Mouse (Mus musculus) myocyte (in vitro differentiated cells): ENCODE results near the gene Sult1a1.

ENCODE experiments used
- CEBPB ChIP-seq: IDR thresholded peaks from 2 replicates; pipeline ENCODE4 v1.6.1; 2011; ENCODE audit warnings: mild to moderate bottlenecking, moderate library complexity; ENCODE audit not compliant: poor library complexity, insufficient read depth, severe bottlenecking
- E2F4 ChIP-seq: IDR thresholded peaks from one replicate; pipeline ENCODE4 v1.6.1; 2011; ENCODE audit warnings: mild to moderate bottlenecking, control low read depth, moderate library complexity; ENCODE audit not compliant: insufficient read depth
- MAX ChIP-seq: IDR thresholded peaks from one replicate; pipeline ENCODE4 v1.6.1; 2011; ENCODE audit warnings: low read depth, mild to moderate bottlenecking, control low read depth
- MYOD1 ChIP-seq, 3 experiments: IDR thresholded peaks; one replicate each; pipeline ENCODE4 v1.6.1; 2011; ENCODE audit warnings: control low read depth in 2 of 3, low read depth in 2 of 3, mild to moderate bottlenecking in 2 of 3, moderate library complexity in 1 of 3; ENCODE audit not compliant: insufficient read length in 2 of 3, control insufficient read depth in 1 of 3
- MYOG ChIP-seq, 3 experiments: IDR thresholded peaks; one replicate each; pipeline ENCODE4 v1.6.1; 2011; ENCODE audit warnings: control low read depth in 2 of 3, low read depth in 2 of 3, mild to moderate bottlenecking in 2 of 3; ENCODE audit not compliant: insufficient read length in 2 of 3, control insufficient read depth in 1 of 3, insufficient read depth in 1 of 3
- POLR2A ChIP-seq: IDR thresholded peaks from one replicate; pipeline ENCODE4 v1.6.1; 2011; ENCODE audit warnings: low read depth, mild to moderate bottlenecking, control low read depth, moderate library complexity; ENCODE audit not compliant: insufficient read length
- POLR2AphosphoS2 ChIP-seq: IDR thresholded peaks from one replicate; pipeline ENCODE4 v1.6.1; 2011; ENCODE audit warnings: low read depth, control low read depth; ENCODE audit not compliant: insufficient read length
- REST ChIP-seq: IDR thresholded peaks from one replicate; pipeline ENCODE4 v1.6.1; 2011; ENCODE audit warnings: mild to moderate bottlenecking, control low read depth, moderate library complexity; ENCODE audit not compliant: insufficient read depth, insufficient read length
- SRF ChIP-seq: IDR thresholded peaks from one replicate; pipeline ENCODE4 v1.6.1; 2011; ENCODE audit warnings: low read depth; ENCODE audit not compliant: control insufficient read depth, insufficient read length
- TCF12 ChIP-seq: IDR thresholded peaks from one replicate; pipeline ENCODE4 v1.6.1; 2011; ENCODE audit warnings: mild to moderate bottlenecking, control low read depth; ENCODE audit not compliant: poor library complexity, insufficient read depth, severe bottlenecking
- TCF3 ChIP-seq: IDR thresholded peaks from one replicate; pipeline ENCODE4 v1.6.1; 2011; ENCODE audit warnings: low read depth, control low read depth; ENCODE audit not compliant: insufficient read length
- USF1 ChIP-seq: IDR thresholded peaks from one replicate; pipeline ENCODE4 v1.6.1; 2011; ENCODE audit warnings: low read depth, mild to moderate bottlenecking, control low read depth, moderate library complexity

GRCm38 (mm10) chr7:126725077-126725476 lies 48.8 kb upstream of the Sult1a1 start:
- TF ChIP-seq E2F4 = no peak
- TF ChIP-seq POLR2A = no peak
- TF ChIP-seq MAX = no peak
- no peak for TF ChIP-seq MYOG (IDR thresholded peaks at IDR 0.05; ENCODE audit: control insufficient read depth in 1 of 3, insufficient read depth in 1 of 3, insufficient read length in 2 of 3, low read depth in 2 of 3)
- TF ChIP-seq TCF12 = no peak
- no peak for TF ChIP-seq TCF3
- no peak for TF ChIP-seq USF1
- TF ChIP-seq REST = no peak
- no peak for TF ChIP-seq MYOD1 (IDR thresholded peaks at IDR 0.05; ENCODE audit: control insufficient read depth in 1 of 3, insufficient read length in 2 of 3, low read depth in 2 of 3)
- TF ChIP-seq CEBPB = no peak
- no peak for TF ChIP-seq POLR2AphosphoS2
- no peak for TF ChIP-seq SRF
